In genomic region chr10:63142660-63143059, GRCm38 (mm10) we compare ENCODE assay signal across 22 mouse cellular contexts. TPM values are rescaled to one million over a fixed set of nuclear protein-coding genes. Genes with fewer than 3 reads are reported as not detected.
DNase-seq lines count a peak whose midpoint lies in the region; ATAC-seq and TF ChIP-seq lines count a peak whose summit lies in the region.
"Had no signal": no experiment of that assay in that cellular context is flagged by ENCODE, and none has a peak within 500 bp of the region (broad histone marks: within the 10 kb centered on the region; RNA-seq: fewer than 3 reads in every experiment).

No protein-coding gene starts in this region.

- no peaks in the 10 kb centered on the region for H3K27me3 ChIP-seq in heart, embryonic 12.5 days (replicated peaks)
- no peaks in the 10 kb centered on the region for H3K27me3 ChIP-seq in kidney, adult 2 months (replicated peaks; ENCODE audit: control insufficient read depth, insufficient read depth, low read length)
- H3K27me3 ChIP-seq in stomach, embryonic 16.5 days (ENCODE audit: control insufficient read depth, insufficient read depth, low read length), result no peaks in the 10 kb centered on the region
- H3K27me3 ChIP-seq: forebrain, embryonic 13.5 days; heart, embryonic 13.5 days; hindbrain, embryonic 13.5 days had no signal

- no peak for TF ChIP-seq POLR2A in kidney, adult 2 months (IDR thresholded peaks at IDR 0.05; ENCODE audit: low read depth, low read length)

- no peak for ATAC-seq in heart, embryonic 12.5 days (ENCODE audit: insufficient number of reproducible peaks, low FRiP score)
- peak; percentile 58; the same call in 1 of the 2 replicates for ATAC-seq in stomach, embryonic 16.5 days (ENCODE audit: insufficient read depth, low FRiP score)
- ATAC-seq in monocyte, adult 5-6 weeks (replicated peaks; ENCODE audit: insufficient number of reproducible peaks, low FRiP score, low TSS enrichment, poor library complexity, severe bottlenecking), result no peak
- ATAC-seq: forebrain, embryonic 13.5 days had no signal

- H3K4me3 ChIP-seq in heart, embryonic 12.5 days, result no peak overlapping the region
- no peak overlapping the region for H3K4me3 ChIP-seq in kidney, adult 2 months (ENCODE audit: insufficient read depth, low read depth, low read length)
- H3K4me3 ChIP-seq in stomach, embryonic 16.5 days (replicated peaks; ENCODE audit: low read length), result no peak overlapping the region
- H3K4me3 ChIP-seq: forebrain, embryonic 13.5 days; heart, embryonic 13.5 days; hindbrain, embryonic 13.5 days; layer of hippocampus, adult 2 months; midbrain, embryonic 10.5 days had no signal

- WGBS in heart, embryonic 12.5 days, result 87% methylated on average over 13 of the region's 13 CpGs
- WGBS in kidney, adult 2 months, result 56% methylated on average over 13 of the region's 13 CpGs
- 53% methylated on average over 13 of the region's 13 CpGs for WGBS in stomach, embryonic 16.5 days

- no peak overlapping the region for H3K9ac ChIP-seq in heart, embryonic 12.5 days
- no peak overlapping the region for H3K9ac ChIP-seq in stomach, embryonic 16.5 days (ENCODE audit: low read length)
- H3K9ac ChIP-seq: forebrain, embryonic 13.5 days; heart, embryonic 13.5 days; hindbrain, embryonic 13.5 days had no signal

- H3K36me3 ChIP-seq in heart, embryonic 12.5 days, result no peaks in the 10 kb centered on the region
- H3K36me3 ChIP-seq in kidney, adult 2 months (ENCODE audit: control insufficient read depth, insufficient read depth, low read length), result no peaks in the 10 kb centered on the region
- H3K36me3 ChIP-seq in stomach, embryonic 16.5 days (ENCODE audit: control insufficient read depth, insufficient read depth, low read length), result no peaks in the 10 kb centered on the region
- H3K36me3 ChIP-seq: heart, embryonic 13.5 days; hindbrain, embryonic 13.5 days; midbrain, embryonic 10.5 days had no signal

- DNase-seq in heart, adult 11 months, result peak; percentile 83
- peak; percentile 86 for DNase-seq in kidney, adult 2 months
- DNase-seq in kidney, postnatal 14 days, result peak; percentile 39
- DNase-seq in urinary bladder, postnatal 10 days (ENCODE audit: low spot score), result no peak
- DNase-seq in Muller cell, postnatal 12 days (ENCODE audit: inconsistent ontology term), result no peak
- DNase-seq: adrenal gland, postnatal 14 days; cerebellum, adult 9-10 months; heart, postnatal 14 days; thymus, postnatal 25 days had no signal

- no peaks in the 10 kb centered on the region for H3K9me3 ChIP-seq in heart, embryonic 12.5 days (replicated peaks)
- H3K9me3 ChIP-seq in stomach, embryonic 16.5 days (replicated peaks; ENCODE audit: control insufficient read depth, low read length), result no peaks in the 10 kb centered on the region
- H3K9me3 ChIP-seq: forebrain, embryonic 13.5 days; heart, embryonic 13.5 days; hindbrain, embryonic 13.5 days; midbrain, embryonic 10.5 days had no signal

- no peak overlapping the region for H3K4me2 ChIP-seq in heart, embryonic 12.5 days
- H3K4me2 ChIP-seq in stomach, embryonic 16.5 days (ENCODE audit: low read depth, low read length), result no peak overlapping the region
- H3K4me2 ChIP-seq: forebrain, embryonic 13.5 days; heart, embryonic 13.5 days; hindbrain, embryonic 13.5 days had no signal

- no peak overlapping the region for H3K27ac ChIP-seq in heart, embryonic 12.5 days (ENCODE audit: poor library complexity, severe bottlenecking)
- H3K27ac ChIP-seq in kidney, adult 2 months (ENCODE audit: insufficient read depth, low read depth, low read length), result no peak overlapping the region
- H3K27ac ChIP-seq in stomach, embryonic 16.5 days (ENCODE audit: low read length), result peak overlapping the region; percentile 0
- H3K27ac ChIP-seq: forebrain, embryonic 13.5 days; heart, embryonic 13.5 days; hindbrain, embryonic 13.5 days; layer of hippocampus, adult 2 months; macrophage; midbrain, embryonic 10.5 days had no signal

- H3K4me1 ChIP-seq in heart, embryonic 12.5 days (replicated peaks), result no peaks in the 10 kb centered on the region
- peaks cover 3% of the 10 kb centered on the region; the same call in 1 of the 2 replicates for H3K4me1 ChIP-seq in kidney, adult 2 months (ENCODE audit: control insufficient read depth, insufficient read depth, low read length)
- no peaks in the 10 kb centered on the region for H3K4me1 ChIP-seq in stomach, embryonic 16.5 days (ENCODE audit: control insufficient read depth, insufficient read depth, low read length)
- H3K4me1 ChIP-seq: forebrain, embryonic 13.5 days; heart, embryonic 13.5 days; hindbrain, embryonic 13.5 days; midbrain, embryonic 10.5 days had no signal

- no peak for TF ChIP-seq CTCF in kidney, adult 2 months (conservative IDR thresholded peaks at IDR 0.05; ENCODE audit: insufficient read depth, insufficient read length, low read depth, low read length)

RNA-seq across cellular contexts. Expression of gene Atoh7, which starts 43.2 kb away (rescaled TPM):
- polyA plus RNA-seq in heart, embryonic 12.5 days (2016; fragmentation: Nextera tagmentation; extraction: Ambion mirVana), result not detected in 2 replicates
- polyA plus RNA-seq in kidney, adult 2 months (2012; rRNA removed), result 0.19 and 0.28 TPM in 2 replicates
- not detected in 2 replicates for polyA plus RNA-seq in stomach, embryonic 16.5 days (2015; fragmentation: Nextera tagmentation; extraction: Ambion mirVana)
- not detected in 3 replicates for total RNA-seq in monocyte, adult 5-6 weeks (2017)
- total RNA-seq: adrenal gland, postnatal 14 days; heart, postnatal 14 days; liver, adult 2 months had no signal
- polyA plus RNA-seq: embryonic facial prominence, embryonic 14.5 days; heart, embryonic 13.5 days; liver, adult 2 months; liver, embryonic 16.5 days; lung, postnatal 0 days; macrophage had no signal

Comparison
In these comparisons a context has a peak if more than half of its experiments do, and no peak if none do; other contexts are left out.
1. DNase-seq: peak in heart, adult 11 months (single experiment), kidney, adult 2 months (single experiment) and kidney, postnatal 14 days (single experiment); none in urinary bladder, postnatal 10 days (single experiment) and Muller cell, postnatal 12 days (single experiment).